Mouse (Mus musculus) cerebellum, postnatal 25 days (tissue): Measurements from ENCODE around the gene Cobll1.
"Not testable (repeated sequence)": the region's sequence is repeated elsewhere in the genome, so short reads cannot be mapped to it uniquely, and the experiment has no call there.

ENCODE experiments used
- DNase-seq, 2 experiments: peaks; one replicate each; pipeline ENCODE4 v3.0.0; 2021; ENCODE audit warnings: mixed read lengths in 2 of 2

Cobll1 gene

DNA sequence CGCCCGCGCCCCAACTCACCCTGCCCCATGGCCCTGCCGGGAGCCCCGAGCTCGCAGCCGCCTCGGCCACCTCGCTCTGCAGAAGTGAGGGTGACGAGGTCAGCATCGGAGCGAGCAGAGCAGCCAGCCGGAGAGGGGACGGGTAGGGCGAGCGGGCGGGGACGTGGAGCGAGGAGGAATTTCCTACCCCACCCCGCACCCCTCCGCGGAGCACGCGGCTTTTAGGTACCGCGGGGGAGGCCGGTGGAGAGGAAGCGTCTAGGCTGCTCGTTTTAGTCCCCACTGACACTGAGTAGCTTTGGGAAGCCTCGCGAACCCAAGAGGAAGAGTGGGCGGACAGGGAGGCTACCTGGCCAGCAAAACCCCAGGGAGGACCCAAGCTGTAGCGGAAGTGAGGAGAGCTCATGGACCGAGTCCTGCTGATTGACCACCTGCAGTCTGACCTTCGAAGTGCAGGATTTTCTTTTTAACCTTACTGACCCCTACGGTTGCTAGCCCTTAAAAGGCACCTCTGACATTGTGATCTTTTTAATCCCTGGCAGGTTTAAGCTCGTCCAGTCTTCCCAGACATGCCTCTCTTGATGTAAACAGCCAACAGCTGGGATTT is at the start of gene Cobll1:
Cobll1 (minus strand) TSS at position 440 of the 607 bp plus-strand sequence.
- DNase-seq = peak in 1 of 2 experiments; percentile 48

DNA sequence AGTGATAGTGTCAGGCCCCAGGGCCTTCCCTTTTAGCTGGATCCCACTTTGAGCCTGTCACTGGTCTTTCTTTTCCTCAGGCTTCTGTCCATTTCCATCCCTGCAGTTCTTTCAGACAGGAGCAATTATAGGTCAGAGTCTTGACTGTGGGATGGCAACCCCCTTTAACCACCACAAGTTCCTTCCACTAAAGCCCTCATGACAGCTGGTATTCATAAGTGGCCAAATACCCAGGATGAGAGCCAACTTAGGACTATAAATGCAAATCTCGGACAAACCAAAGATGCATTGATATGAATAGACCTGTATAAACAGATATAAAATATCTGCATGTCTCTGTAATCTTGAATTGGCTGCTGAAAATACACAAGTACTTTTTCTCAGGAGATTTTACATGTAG is 49.5 kb upstream of the Cobll1 start:
- no peak for DNase-seq

DNA sequence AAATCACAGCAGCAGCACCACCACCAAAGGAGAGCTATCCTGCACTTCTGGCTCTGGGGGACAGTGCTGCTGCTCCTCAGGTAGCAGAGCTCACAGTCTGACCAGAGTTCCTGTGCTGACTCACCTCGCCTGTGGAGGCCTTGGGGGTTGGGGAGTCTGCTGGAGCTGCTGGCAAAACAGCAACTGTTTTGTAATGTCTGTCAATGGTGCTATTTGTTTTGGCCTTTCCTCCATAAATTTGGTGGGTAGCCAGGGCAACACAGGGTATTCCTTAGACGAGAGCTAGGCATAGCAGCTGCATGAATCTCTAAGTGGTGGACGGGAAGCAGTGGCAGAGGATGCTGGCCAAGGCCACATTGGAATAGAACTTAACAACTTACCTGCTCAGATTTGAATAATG is 46.2 kb upstream of the Cobll1 start:
- peak in 1 of 2 experiments; percentile 7 for DNase-seq

DNA sequence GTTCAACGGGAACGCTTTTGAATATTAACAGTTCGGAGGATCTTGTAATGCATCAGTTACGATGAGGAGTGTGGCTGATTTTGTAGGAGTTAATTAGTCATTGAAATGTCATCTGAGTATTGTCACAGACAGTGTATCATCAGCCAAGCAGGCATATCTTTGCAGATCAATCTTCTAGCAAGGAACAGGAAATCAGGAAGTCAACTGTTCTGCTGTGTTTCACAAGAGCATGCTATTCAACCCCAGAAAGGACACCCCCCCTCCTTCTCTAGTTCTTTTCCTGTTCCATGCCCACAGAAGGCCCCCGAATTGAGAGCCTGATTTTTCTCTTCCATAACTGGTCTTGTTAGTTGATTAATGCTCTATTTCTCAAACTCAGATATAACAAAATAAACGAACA is 43.8 kb upstream of the Cobll1 start:
- DNase-seq = no peak

DNA sequence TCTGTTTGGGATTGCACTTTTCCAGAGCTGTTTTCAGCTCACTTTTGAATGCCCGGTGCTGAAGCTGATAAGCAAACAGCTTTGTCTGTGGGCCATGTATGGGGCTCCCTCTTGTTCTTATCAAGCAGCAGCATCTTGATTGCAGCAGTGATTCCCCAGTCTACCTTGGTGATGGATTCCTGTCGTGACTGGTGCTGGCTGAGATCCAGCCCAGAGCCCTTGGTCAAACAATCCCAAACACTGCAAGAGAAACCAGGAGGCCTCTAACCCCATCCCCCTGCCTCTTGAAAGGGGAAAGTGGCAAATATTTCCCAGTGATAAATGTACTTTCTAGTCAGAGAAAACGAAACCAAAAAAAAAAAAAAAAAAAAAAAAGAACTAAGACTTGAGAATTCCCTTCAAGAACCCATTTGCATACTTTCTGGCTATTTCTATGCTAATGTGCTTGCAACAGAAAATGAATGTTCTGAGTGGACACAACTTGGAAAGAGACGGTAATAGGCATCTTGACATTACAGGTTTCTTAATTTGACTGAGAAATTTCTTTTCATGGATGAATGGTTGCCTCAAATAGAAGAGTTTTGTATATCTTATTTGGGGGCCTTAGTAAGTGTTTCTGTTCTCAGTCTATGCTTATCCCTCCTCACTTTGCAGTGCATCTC is 40.0 kb upstream of the Cobll1 start:
- DNase-seq = peak in 1 of 2 experiments; percentile 3

DNA sequence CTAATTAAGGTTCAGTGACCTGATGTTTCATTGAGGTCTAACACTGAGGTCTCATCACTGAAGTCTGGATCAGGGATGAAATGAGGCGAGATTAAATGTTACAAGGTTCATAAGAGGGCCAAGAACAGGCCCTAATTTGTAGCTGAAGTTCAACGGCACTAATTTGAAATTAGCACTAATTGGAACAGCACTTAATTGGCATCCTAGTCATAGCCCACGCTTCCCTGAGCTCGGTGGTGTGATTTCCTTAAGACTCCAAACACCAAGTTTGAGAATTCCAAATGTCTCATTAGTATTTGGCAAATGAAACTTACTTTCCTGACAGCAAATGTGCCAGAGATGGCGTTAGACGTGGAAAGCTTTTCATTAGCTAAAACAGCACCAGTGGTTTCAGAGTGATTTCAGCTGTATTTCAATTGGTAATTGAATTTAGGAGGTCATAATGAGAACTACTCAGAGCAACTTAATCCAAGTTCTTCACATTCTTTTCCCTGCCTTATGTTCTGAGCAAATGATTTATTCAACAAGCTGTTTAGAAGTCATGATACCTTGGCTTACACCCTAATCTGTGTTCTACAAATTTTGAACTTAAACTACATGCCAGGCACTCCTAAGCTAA is 36.3 kb upstream of the Cobll1 start:
- no peak for DNase-seq

DNA sequence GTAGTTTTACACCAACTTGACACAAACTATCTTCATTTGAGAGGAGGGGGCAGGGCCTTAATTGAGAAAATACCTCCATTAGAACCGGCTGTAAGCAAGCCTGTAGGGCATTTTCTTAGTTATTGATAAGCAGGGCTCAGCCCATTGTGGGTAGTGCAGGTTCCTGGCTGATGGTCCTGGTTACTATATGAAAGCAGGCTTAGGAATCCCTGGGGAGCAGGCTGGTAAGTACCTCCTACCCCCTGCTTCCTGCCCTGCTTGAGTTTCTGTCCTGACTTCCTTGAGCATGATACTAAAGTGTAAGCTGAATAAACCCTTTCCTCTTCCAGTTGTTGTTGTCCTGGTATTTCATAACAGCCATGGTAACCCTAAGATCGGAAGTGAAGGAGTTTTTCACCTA is 34.7 kb upstream of the Cobll1 start:
- DNase-seq = no peak

DNA sequence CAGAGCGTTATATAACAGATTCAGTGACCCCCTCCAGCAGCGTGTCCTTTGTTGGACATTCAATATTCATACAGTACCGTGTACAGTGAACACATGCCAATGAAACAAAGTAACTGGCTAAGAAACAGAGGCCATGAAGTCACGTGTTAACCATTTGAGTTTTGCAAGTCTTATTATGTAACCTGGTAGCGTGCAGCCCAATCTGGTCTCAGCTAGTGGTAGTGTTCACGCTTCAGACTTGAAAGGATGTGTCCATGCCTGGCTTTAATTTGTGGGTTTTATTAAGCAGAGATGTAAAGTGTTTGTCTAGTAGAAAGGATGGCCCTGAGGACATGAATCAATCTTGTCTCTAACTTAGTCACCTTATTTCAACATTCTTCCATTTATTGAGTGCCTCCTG is 29.5 kb upstream of the Cobll1 start:
- DNase-seq = no peak

DNA sequence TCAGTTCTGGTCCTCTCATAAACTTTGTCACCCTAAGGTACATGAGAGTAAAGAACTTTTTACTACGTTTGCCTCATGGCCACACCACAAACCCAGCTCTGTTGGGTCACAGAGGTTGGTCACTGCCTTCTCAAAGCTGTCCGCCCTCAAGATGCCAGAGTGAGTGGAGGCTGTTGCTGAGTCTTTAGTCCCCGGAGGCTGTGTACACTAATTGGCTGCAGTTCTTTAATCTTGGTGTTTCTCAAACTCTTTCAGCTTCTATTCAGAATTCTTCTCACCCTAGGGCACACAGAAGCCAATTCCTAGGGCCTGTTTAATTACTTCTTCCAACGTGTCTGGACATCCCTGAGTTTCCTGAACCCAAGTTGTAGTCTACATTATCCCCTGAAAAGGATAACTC is 28.6 kb upstream of the Cobll1 start:
- no peak for DNase-seq

DNA sequence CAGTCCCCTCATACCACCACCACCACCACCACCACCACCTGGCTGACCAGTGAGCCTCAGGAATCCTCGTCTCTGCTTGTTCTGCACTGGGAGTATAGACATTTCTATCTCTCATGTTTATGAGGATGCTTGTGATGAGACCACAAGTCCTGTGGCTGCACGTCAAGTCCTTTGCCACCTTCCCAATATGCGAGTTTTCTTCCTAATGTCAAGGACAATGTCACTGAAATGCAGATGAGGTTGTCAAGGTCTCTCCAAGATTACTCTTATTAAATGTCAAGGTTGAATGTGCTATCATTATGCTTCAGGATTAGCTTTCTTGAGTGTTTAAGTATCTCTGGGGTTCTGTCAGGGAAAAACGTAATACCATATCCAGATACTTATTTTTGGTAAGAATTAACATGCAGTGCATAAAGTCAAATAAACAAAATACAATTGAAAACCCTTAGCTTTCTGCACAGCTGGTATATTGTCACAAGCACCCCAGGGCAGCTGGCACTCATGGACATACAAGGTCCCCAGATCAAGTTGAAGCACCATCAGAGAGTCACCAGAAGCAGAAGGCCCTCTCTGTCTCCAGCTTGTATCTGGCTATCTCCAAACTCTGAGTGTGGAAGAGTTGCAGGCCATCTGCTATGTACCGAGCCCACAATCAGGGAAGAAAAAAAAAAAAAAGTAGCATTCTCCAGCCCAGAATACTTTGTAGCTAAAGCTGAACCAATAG is 27.5 kb upstream of the Cobll1 start:
- DNase-seq = no peak

DNA sequence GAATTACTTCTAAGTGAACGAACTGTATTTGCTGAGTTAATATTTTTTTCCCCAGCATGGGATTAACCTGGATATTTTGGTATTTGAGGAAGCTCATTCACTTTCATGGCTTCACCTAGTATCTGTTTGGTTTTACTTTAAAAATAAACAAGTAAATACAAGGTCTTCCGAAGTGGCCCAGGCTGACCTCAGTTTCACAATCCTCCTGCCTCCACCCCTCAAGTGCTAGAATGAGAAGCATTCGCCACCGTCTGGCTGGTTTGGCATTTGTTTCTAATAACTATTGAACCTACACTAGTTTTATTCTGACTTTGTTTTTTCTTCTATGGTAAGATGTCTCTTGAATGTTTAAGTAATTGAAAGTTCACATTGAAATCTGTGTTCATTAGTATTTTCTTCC is 23.0 kb upstream of the Cobll1 start:
- DNase-seq = no peak

DNA sequence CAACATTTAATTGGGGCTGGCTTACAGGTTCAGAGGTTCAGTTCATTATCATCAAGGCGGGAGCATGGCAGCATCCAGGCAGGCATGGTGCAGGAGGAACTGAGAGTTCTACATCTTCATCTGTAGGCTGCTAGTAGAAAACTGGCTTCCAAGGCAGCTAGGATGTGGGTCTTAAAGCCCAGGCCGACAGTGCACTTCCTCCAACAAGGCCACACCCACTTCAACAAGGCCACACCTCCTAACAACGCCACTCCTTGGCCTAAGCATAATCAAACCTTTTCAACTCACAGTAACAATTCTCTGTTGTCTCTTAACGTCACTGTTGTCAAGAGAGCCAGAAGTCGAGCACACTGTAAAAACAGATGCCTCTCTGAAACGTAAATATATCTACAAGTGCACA is 21.6 kb upstream of the Cobll1 start:
- DNase-seq = not testable (repeated sequence)

DNA sequence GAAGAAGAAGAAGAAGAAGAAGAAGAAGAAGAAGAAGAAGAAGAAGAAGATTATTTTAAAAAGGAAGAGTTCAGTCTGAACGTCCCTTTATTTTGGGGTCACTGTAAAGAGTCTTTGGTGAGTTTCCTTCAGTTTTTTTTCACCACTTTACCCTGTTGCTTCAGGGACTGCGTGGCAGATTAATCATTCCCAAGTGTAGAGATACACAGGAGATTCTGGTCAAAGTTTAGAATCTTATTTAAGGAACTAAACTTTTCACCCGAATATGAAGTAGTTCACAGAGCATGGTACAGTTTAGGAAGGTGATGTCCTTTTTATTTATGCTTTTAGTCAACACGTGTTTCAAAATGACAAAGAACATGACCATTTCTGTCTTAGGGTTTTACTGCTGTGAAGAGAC is 21.2 kb upstream of the Cobll1 start:
- DNase-seq = no peak

DNA sequence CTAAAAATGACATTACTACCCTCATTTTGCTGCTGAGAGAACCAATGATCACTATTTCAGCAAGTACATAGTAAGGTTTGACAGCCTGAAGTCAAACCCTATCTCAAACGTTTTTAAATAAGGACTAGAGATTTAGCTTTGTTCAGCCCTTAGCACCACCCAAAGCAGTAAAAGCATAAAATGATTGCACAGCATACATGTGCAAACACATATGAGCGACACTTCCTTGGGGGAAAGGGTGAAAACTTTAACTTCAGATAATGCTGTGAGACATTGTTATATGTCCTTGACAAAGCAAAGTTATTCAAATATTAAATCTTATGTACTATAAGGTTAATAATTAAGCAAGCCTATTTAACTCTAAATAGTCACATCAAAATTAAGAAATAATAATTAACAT is 18.2 kb upstream of the Cobll1 start:
- no peak for DNase-seq

DNA sequence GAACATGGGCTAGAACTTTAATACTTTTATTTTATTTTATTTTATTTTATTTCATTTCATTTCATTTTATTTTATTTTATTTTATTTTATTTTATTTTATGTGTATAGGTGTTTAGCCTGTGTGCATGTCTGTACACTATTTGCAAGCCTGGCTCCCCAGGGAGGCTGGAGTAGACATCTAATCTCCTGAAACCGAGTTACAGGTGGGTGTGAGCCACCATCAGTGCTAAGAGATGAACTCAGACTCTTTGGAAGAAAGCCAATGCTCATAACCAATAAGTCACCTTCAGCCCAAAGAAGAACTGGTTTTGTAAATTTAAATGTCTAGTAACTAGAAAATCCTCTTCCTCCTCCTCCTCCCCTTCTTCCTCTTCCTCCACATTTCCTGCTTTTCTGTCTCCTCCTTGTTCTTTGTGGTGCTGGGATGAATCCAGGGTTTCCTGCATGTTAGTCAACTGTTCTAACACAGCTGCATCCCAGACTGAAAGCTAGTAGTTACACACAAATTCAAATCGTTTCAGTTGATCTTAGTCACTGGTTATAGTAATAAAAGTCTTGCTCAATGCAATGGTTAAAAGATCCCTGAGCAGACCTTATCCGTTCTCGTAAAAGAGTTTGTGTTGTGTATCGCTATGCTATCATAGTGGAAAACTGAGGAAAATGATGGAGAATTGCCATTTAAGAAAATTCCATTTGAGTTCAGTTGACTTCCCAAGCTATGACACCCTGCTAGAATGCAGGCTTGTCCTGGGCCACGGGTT is 17.5 kb upstream of the Cobll1 start:
- no peak for DNase-seq

DNA sequence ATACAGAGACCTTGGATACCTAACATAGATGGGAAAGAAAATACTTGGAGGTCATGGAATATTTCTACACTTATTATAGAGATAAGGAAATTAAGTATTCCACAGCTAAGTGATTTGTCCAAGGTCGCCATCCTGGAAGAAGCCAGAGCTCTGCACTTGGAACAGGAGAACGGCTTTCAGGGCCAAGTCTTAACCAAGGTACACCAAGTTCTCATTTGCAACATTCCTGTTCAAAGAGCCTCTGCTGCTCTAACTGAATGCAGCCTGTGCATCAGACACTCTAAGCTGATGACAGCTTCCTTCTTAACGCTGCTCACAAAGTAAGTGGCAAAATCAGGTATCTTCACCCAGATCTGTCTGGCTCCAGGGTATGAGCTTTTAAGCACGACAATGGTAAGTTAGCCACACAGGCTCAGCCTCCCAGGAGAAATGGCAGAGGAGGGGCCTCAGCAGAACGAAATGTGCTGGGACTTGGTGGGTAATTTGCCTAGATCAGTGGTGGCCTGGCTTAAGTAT is 11.4 kb upstream of the Cobll1 start:
- no peak for DNase-seq

DNA sequence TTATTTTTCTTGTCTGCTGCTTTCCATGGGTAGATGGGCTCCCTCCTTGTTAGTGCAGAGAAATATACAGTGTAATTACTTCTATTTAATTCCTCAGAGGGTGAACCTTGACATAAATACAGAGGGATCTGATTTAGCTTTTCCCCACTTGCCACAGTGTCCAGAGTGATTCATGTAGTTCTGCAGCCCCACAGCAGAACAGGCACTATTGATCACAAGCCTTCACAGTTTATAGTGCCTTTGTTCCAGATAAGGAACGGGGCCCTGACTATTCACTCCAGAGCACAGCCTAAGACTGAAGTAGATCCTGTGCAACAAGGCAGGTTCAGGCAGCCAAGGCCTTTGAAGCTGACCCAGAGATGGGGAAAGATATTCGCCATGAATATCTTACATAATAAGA is 10.4 kb upstream of the Cobll1 start:
- DNase-seq = no peak

DNA sequence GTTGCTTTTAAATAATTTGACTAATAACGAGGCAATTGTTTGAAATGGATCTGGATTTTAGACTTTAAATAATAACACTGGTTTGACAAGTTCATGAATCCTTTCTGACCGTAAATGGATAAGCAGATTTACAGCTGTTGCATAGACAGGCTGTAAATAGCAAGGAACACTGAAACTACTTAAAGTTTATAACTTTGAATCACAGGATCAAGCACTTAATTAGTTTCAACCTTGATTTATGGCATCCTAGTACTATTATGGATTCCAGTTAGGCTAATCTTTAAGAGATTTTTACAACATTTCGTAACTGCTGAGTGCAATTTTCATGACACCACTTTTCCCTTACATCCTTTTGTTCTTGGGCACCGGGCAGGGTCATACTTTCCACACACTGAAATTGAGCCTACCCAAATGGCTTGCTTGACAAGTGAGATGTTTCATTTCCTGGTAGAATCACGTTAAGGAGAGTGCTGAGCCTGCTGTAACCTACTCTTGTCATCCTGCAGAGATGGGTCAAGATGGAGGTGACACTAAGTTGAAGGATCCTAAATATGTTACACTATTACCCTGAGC is 1.1 kb upstream of the Cobll1 start:
- no peak for DNase-seq

DNA sequence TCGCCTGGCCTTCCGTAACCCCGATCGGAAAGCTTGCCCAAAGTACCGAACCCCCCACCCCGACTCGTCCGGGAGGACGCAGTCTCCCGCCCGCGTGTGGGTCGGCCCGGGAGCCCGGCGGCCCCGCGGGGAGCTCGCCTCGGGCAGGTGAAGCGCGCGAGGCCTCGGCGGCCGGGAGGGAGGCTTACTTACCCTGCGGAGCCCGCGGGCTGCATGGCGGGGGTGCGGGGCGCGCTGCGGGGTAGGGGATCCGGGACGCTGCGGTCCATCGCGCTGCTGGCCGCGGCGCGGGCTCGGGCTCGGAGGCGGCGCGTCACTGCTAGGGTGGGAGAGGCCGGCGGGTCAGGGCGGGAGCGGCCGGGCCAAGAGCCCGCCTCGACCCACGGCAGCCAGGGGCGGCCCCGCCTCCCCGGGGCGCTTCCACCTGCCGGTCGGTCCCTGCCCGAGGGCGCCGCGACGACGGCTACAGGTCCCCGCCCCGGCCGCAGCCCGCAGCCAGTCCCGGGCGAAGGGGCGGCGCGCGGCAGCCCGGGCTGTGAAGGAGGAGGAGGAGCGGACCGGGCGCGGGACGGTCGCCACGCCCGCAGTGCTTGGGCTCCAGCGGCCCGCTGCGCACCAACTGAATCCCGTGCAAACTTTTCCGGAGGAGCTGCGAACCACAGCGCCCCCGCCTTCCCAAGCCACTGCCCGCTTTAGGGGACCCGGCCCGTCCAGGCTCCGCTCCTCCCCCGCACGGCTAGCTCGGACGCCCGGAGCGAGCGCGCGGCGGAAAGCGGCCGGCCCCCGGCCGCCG is 836 bp downstream of the Cobll1 start:
- peak; percentile 61 to 70 for DNase-seq

DNA sequence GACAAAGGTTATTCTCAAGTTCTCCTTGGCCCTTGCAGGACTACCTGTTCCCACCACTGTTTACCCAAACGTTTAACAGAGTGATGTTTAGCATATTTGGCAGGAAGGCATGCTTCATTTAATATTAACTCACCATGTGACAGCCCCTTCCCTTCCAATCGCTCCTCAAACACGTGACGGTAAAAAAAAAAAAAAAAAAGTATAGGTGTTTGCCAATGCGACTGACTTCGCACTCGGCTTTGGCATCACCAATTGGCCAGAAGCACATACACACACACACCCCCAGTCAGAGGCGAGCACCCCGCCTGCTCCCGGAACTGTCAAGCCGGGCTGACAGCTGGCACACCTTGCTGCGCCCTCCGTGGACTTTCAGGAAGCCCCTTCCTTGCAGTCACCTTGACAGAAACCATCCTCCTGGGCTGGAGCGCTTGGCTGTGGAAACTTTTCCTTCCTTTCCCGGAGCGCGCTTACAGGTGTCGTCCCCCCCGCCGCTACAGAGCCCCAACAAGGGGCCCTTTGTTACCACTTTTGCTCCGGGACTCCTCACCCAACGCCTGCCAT is 1.5 kb downstream of the Cobll1 start:
- peak; percentile 29 to 42 for DNase-seq

DNA sequence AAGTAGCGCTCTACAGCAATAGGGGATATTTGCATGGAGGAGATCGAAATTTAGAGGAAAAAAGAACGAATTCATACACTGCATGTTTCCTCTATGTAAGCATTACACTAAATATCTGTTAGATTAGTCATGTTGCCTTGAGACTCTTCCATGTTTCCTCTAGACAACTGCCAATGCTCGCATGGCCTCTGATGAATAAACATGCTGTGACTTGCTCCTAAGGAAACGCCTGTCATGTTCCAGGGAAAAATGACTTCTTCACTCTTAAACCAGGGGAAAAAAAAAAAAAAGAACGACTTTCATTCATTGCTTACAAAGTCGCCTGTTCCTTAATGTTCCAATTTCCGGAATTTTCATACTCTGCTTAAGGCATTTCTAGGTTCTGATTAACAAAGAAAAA is 2.1 kb downstream of the Cobll1 start:
- DNase-seq = no peak
